Mouse (Mus musculus) cerebellum, adult 2 months (tissue): ENCODE measurements around the gene A830031A19Rik. TPM values are rescaled to one million over a fixed set of nuclear protein-coding genes. Genes with fewer than 3 reads are reported as not detected.

ENCODE experiments used
- DNase-seq, 2 experiments: peaks; one replicate each; pipeline ENCODE4 v3.0.0; 2021
- H3K27ac ChIP-seq: fragments of 200-500 bp; 2 replicates; pipeline ENCODE4 v1.5.1; 2012; ENCODE audit warnings: low read length, control low read depth, inconsistent platforms; ENCODE audit not compliant: insufficient read depth
- H3K27me3 ChIP-seq: fragments of 200-500 bp; 2 replicates; pipeline ENCODE4 v1.6.1; 2012; ENCODE audit warnings: inconsistent platforms, mild to moderate bottlenecking, low read length, moderate library complexity; ENCODE audit not compliant: control insufficient read depth, insufficient read depth
- H3K4me1 ChIP-seq: fragments of 200-500 bp; 2 replicates; pipeline ENCODE4 v1.6.1; 2011; ENCODE audit warnings: low read length; ENCODE audit not compliant: control insufficient read depth, insufficient read depth
- H3K4me3 ChIP-seq: fragments of 200-500 bp; replicated peaks from 2 replicates; pipeline ENCODE3; 2011; ENCODE audit warnings: mild to moderate bottlenecking, low read depth, low read length, control low read depth; ENCODE audit not compliant: insufficient read depth
- CTCF ChIP-seq: fragments of 200-500 bp; IDR thresholded peaks from 2 replicates; pipeline ENCODE4 v1.5.1; 2011; ENCODE audit warnings: low read depth, mild to moderate bottlenecking, control low read depth, low read length, moderate library complexity, borderline replicate concordance; ENCODE audit not compliant: insufficient read depth
- POLR2A ChIP-seq: fragments of 200-500 bp; IDR thresholded peaks from 2 replicates; pipeline ENCODE4 v1.6.1; 2011; ENCODE audit warnings: low read length, control low read depth, borderline replicate concordance; ENCODE audit not compliant: insufficient read depth
- WGBS: fragments of 180-500 bp; shearing (Covaris S2); methylation state at CpG from one replicate; pipeline ENCODE4 v1.1.7; 2018; 5-methylcytosine and 5-hydroxymethylcytosine counted together
- polyA plus RNA-seq: library from polyadenylated mRNA; depleted of rRNA; stranded (reverse); fragments of >200 nt; gene quantifications from 2 replicates; pipeline ENCODE4 v1.2.3, GENCODE M21; 2012

A830031A19Rik gene
- polyA plus RNA-seq, 1 experiment = not detected

DNA sequence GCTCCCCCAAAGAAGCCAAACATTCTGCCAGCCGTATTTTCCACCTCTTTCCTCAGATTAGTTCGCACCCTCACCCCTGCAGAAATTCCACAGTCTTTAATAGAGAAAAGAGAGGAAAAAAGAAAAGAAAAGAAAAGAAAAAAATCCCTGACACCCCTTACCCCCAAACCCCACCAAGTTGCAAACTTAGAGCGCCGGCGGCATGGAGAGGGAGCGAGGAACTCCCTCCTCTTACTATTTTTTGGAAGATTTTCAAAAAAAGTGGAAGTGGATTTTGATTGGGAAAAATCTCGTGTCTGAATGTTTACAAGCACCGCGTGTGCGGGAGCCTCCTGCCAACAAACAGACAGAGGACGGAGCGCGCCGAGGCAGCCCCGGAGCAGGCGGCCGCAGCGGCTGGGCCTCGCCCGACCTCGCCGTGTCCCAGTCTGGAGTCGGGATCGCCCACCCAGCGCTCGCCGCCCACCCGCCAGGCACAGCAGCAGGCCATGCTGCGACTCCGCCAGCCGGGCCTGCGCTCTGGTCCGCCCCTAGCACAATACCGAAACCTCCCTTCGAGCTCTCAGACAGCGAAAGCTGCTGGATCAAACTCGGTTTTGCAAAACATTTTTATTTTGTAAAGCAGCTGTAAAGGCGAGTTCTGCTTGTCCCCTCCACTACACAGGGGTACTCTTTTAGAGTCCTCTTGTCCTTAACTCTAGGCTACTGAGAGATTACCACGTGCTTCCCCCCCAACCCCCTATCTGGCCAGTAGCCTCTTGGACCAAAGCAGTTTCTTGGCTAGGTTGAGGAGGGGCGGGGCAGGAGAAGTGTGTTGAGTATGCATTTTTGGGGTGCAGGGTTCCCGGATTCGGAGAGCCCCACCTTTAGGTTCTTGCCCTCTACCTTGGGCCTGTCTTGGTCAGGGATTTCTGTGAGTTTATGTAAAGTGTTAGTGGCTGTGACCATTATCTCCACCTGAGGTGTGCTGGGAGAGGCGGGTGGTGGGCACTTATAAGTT, 4.8 kb upstream of the A830031A19Rik start:
- DNase-seq = peak; percentile 14 to 48
- no peak overlapping the region for H3K27ac ChIP-seq
- 1% methylated on average over 43 of the region's 43 CpGs for WGBS
- peaks cover 23% of the 10 kb centered on the region; the same call in 1 of the 2 replicates for H3K27me3 ChIP-seq
- H3K4me1 ChIP-seq = no peaks in the 10 kb centered on the region; the same call in 1 of the 2 replicates
- peak overlapping the region; percentile 46 for H3K4me3 ChIP-seq
- TF ChIP-seq POLR2A (no peak), CTCF (no peak)

- Histone ChIP-seq H3K4me3 (no peak overlapping the region), H3K4me1 (no peaks in the 10 kb centered on the region; the same call in 1 of the 2 replicates), H3K27me3 (peaks cover 23% of the 10 kb centered on the region; the same call in 1 of the 2 replicates), H3K27ac (no peak overlapping the region)
- peak; percentile 15 to 42 for DNase-seq
- TF ChIP-seq POLR2A (no peak), CTCF (no peak)
- 1% methylated on average over 38 of the region's 38 CpGs for WGBS
These were observed 4.0 kb upstream of the A830031A19Rik start for GRCm38 (mm10) chr11:24078706-24079316.

DNA sequence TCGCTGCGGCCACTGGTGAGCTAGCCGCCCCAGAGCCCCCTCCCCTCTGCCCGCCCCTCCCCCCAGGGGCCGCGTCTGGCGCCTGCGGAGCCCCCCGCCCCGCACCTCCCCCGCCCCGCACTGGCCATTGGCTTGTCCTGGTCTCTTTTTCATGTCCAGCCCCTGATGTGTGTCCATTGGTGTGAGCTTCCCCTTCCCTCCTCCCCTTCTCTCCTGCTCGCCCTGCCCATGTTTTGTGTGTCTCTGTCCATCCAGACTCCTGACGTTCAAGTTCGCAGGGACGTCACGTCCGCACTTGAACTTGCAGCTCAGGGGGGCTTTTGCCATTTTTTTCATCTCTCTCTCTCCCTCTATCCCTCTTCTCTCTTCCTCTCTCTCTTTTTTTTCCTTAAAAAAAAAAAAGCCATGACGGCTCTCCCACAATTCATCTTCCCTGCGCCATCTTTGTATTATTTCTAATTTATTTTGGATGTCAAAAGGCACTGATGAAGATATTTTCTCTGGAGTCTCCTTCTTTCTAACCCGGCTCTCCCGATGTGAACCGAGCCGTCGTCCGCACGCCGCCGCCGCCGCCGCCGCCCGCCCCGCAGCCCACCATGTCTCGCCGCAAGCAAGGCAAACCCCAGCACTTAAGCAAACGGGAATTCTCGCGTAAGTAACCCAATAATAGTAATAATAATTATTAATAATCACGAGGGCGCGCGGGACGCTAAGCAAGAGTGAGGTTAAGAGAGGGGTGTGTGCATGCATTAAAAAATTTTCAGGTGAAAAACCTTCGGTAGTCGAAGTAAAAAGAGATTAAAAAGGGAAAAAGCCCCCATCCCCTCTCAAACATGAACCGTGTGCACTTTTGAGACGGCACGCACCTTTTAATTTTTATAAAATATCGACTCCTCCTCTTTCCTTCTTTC, 3.2 kb upstream of the A830031A19Rik start, which contains the start of gene Bcl11a:
TSS of gene Bcl11a (plus strand) at position 262 of the 911 bp plus-strand sequence.
- H3K4me3 ChIP-seq = peak within 1 kb of the TSS; percentile 59
- WGBS = 2% methylated on average over 39 of the region's 51 CpGs
- DNase-seq = peak in 1 of 2 experiments; percentile 12
- no peak within 1 kb of the TSS for H3K27ac ChIP-seq
- no peaks in the 10 kb centered on the region; the same call in 1 of the 2 replicates for H3K4me1 ChIP-seq
- TF ChIP-seq POLR2A (no peak), CTCF (no peak)
- H3K27me3 ChIP-seq = peaks cover 23% of the 10 kb centered on the region; the same call in 1 of the 2 replicates

DNA sequence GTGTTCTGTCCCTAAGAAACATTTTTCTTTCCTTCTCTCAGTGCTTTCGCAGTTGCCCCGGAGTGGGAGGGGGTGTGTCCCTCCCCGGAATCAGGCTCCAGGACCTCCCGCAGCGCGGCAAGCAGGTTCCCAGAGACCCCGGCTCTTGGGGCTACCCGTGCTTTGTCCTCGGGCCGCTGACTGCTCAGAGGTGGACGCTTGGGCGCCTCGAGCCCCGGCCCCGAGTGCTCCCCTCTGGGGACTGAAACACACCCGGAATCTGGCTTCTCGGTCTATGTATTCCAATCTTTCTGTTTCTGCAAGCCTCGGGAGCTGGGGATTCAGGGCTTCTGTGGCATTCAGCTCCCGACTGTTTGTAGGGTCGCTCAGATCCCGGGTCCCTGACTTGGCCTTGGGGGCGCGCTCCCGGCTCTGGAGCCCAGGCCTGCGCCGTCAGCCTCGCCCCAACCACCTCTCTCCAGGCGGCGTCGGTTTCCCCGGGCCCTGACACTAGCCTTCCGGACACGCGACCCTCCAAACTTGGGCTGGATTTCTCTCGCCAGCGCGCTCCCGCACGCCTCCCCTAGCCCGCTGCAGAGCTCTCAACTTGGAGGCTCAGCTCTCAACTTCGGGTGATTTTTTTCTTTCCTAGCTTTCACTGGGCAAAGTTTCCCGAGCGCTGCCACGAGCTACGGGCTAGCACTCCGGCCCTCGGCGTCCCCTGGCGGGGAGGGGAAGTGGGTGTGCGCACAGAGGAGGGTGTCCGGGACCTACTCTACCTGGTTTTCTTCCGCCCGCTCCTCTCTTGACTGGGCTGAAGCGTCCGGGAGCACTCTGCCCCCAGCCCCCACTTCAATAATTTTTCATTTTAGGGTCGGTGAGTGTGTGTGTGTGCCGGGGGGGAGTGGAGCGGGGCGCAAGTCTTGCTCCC, 2.2 kb upstream of the A830031A19Rik start:
- TF ChIP-seq POLR2A = no peak
- no peak for TF ChIP-seq CTCF
- Histone ChIP-seq H3K27me3 (peaks cover 23% of the 10 kb centered on the region; the same call in 1 of the 2 replicates), H3K4me3 (peak overlapping the region; percentile 59), H3K4me1 (no peaks in the 10 kb centered on the region; the same call in 1 of the 2 replicates), H3K27ac (no peak overlapping the region)
- DNase-seq = peak; percentile 20 to 33
- WGBS = under 1% methylated on average over 59 of the region's 59 CpGs

DNA sequence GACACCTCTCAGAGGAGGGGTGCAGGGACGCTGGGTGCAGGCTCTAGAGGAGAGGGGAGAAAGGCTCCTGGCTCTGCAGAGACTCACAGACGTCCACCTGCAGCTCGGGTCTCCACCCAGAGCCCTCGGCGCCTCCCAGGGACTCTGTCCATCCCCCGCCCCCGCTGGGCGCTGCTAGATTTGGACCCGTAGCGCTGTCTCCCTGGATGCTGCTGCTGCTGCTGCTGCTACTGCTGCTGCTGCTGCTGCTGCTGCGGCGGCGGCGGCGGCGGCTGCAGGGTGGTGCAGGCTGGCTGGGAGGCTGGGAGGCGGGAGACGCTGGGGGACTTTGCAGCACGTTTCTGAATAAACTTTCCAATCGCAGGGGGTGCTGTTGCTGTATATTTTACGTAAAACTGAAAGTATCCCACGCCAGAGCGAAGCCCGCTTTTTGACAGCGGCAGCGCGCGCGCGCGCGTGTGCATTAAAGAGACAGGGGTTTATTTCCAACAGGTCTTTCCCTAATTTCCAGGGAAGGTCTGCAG, 1.3 kb upstream of the A830031A19Rik start:
- H3K4me1 ChIP-seq = no peaks in the 10 kb centered on the region; the same call in 1 of the 2 replicates
- DNase-seq = peak; percentile 15 to 44
- TF ChIP-seq CTCF (no peak), POLR2A (no peak)
- peaks cover 23% of the 10 kb centered on the region; the same call in 1 of the 2 replicates for H3K27me3 ChIP-seq
- H3K27ac ChIP-seq = no peak overlapping the region
- peak overlapping the region; percentile 59 for H3K4me3 ChIP-seq
- WGBS = under 1% methylated on average over 32 of the region's 32 CpGs

- H3K4me3 ChIP-seq = peak overlapping the region; percentile 59
- no peaks in the 10 kb centered on the region; the same call in 1 of the 2 replicates for H3K4me1 ChIP-seq
- TF ChIP-seq POLR2A (no peak), CTCF (no peak)
- no peak overlapping the region for H3K27ac ChIP-seq
- WGBS = 2% methylated on average over 17 of the region's 17 CpGs
- no peak for DNase-seq
- peaks cover 22% of the 10 kb centered on the region; the same call in 1 of the 2 replicates for H3K27me3 ChIP-seq
These were observed 752 bp upstream of the A830031A19Rik start for GRCm38 (mm10) chr11:24075486-24076126.
